Mouse (Mus musculus): ENCODE data around the gene Msi2.

Gene Msi2

GRCm38 (mm10) chr11:88471981-88472647, 246.2 kb downstream of the Msi2 start:
- DNase-seq, result peak; percentile 31

- no peak for DNase-seq
Measured at GRCm38 (mm10) chr11:88470599-88470998, 247.7 kb downstream of the Msi2 start.

- DNase-seq, result no peak
Measured at GRCm38 (mm10) chr11:88468996-88469395, 249.3 kb downstream of the Msi2 start.

- peak; percentile 19 for DNase-seq
Measured at GRCm38 (mm10) chr11:88467498-88468245, 250.6 kb downstream of the Msi2 start.

- no peak for DNase-seq
Measured at GRCm38 (mm10) chr11:88463951-88464350, 254.4 kb downstream of the Msi2 start.

GRCm38 (mm10) chr11:88462789-88463188, 255.5 kb downstream of the Msi2 start:
- no peak for DNase-seq

- DNase-seq, result no peak
Measured at GRCm38 (mm10) chr11:88461601-88462000, 256.7 kb downstream of the Msi2 start.

GRCm38 (mm10) chr11:88459946-88460736, 258.2 kb downstream of the Msi2 start:
- DNase-seq, result no peak

GRCm38 (mm10) chr11:88457241-88457738, 261.0 kb downstream of the Msi2 start:
- DNase-seq, result no peak

GRCm38 (mm10) chr11:88454867-88455806, 263.2 kb downstream of the Msi2 start:
- no peak for DNase-seq

- DNase-seq, result no peak
Measured at GRCm38 (mm10) chr11:88449180-88449579, 269.1 kb downstream of the Msi2 start.

- no peak for DNase-seq
Measured at GRCm38 (mm10) chr11:88448571-88448970, 269.7 kb downstream of the Msi2 start.

- no peak for DNase-seq
Measured at GRCm38 (mm10) chr11:88447350-88447749, 271.0 kb downstream of the Msi2 start.

- DNase-seq, result no peak
Measured at GRCm38 (mm10) chr11:88443905-88444304, 274.4 kb downstream of the Msi2 start.

- no peak for DNase-seq
Measured at GRCm38 (mm10) chr11:88443291-88443690, 275.0 kb downstream of the Msi2 start.

GRCm38 (mm10) chr11:88441871-88442740, 276.2 kb downstream of the Msi2 start:
- no peak for DNase-seq

GRCm38 (mm10) chr11:88438659-88439058, 279.7 kb downstream of the Msi2 start:
- DNase-seq, result no peak

- no peak for DNase-seq
Measured at GRCm38 (mm10) chr11:88436596-88436995, 281.7 kb downstream of the Msi2 start.

- no peak for DNase-seq
Measured at GRCm38 (mm10) chr11:88435543-88435942, 282.8 kb downstream of the Msi2 start.

GRCm38 (mm10) chr11:88431363-88432269, 286.7 kb downstream of the Msi2 start:
- DNase-seq, result no peak

All from layer of hippocampus, adult 9-11 months (tissue).